Mouse (Mus musculus): ENCODE measurements at regions not wholly inside any gene's neighbourhood (a gene's known extent, or its start where the extent isn't known, plus 50 kb on each side); places are given as distances from the start of the nearest gene placed in this dataset.

- no peaks in the 10 kb centered on the region for H3K36me3 ChIP-seq (ENCODE audit: control insufficient read depth, insufficient read depth, low read length, poor library complexity, severe bottlenecking)
- H3K27me3 ChIP-seq (ENCODE audit: control insufficient read depth, insufficient read depth, low read length, poor library complexity, severe bottlenecking), result no peaks in the 10 kb centered on the region
- no peak for DNase-seq (ENCODE audit: low read depth, low spot score)
Observed at GRCm38 (mm10) chr7:124707143-124707542, 724.5 kb downstream of the Hs3st4 start.

GRCm38 (mm10) chr7:124708771-124709485 is 726.3 kb downstream of the Hs3st4 start:
- no peak for DNase-seq (ENCODE audit: low read depth, low spot score)
- Histone ChIP-seq H3K36me3 (ENCODE audit: control insufficient read depth, insufficient read depth, low read length, poor library complexity, severe bottlenecking) (no peaks in the 10 kb centered on the region), H3K27me3 (ENCODE audit: control insufficient read depth, insufficient read depth, low read length, poor library complexity, severe bottlenecking) (no peaks in the 10 kb centered on the region)

GRCm38 (mm10) chr7:124720927-124721326 is 723.5 kb upstream of the Kdm8 start:
- DNase-seq (ENCODE audit: low read depth, low spot score), result no peak

GRCm38 (mm10) chr7:124742086-124742485 is 702.4 kb upstream of the Kdm8 start:
- DNase-seq (ENCODE audit: low read depth, low spot score), result no peak
- Histone ChIP-seq H3K36me3 (ENCODE audit: control insufficient read depth, insufficient read depth, low read length, poor library complexity, severe bottlenecking) (no peaks in the 10 kb centered on the region), H3K27me3 (ENCODE audit: control insufficient read depth, insufficient read depth, low read length, poor library complexity, severe bottlenecking) (no peaks in the 10 kb centered on the region)

More at GRCm38 (mm10) chr7:124720927-124721326, 723.5 kb upstream of the Kdm8 start:
- Histone ChIP-seq H3K27me3 (ENCODE audit: control insufficient read depth, insufficient read depth, low read length, poor library complexity, severe bottlenecking) (no peaks in the 10 kb centered on the region), H3K36me3 (ENCODE audit: control insufficient read depth, insufficient read depth, low read length, poor library complexity, severe bottlenecking) (no peaks in the 10 kb centered on the region)

GRCm38 (mm10) chr7:124746321-124746720 is 698.2 kb upstream of the Kdm8 start:
- Histone ChIP-seq H3K27me3 (ENCODE audit: control insufficient read depth, insufficient read depth, low read length, poor library complexity, severe bottlenecking) (no peaks in the 10 kb centered on the region), H3K36me3 (ENCODE audit: control insufficient read depth, insufficient read depth, low read length, poor library complexity, severe bottlenecking) (no peaks in the 10 kb centered on the region)
- DNase-seq (ENCODE audit: low read depth, low spot score), result no peak

- Histone ChIP-seq H3K27me3 (ENCODE audit: control insufficient read depth, insufficient read depth, low read length, poor library complexity, severe bottlenecking) (no peaks in the 10 kb centered on the region), H3K36me3 (ENCODE audit: control insufficient read depth, insufficient read depth, low read length, poor library complexity, severe bottlenecking) (no peaks in the 10 kb centered on the region)
- DNase-seq (ENCODE audit: low read depth, low spot score), result no peak
Observed at GRCm38 (mm10) chr7:124748396-124748795, 696.1 kb upstream of the Kdm8 start.

GRCm38 (mm10) chr7:124759084-124759483 is 685.4 kb upstream of the Kdm8 start:
- DNase-seq (ENCODE audit: low read depth, low spot score), result no peak
- no peaks in the 10 kb centered on the region for H3K36me3 ChIP-seq (ENCODE audit: control insufficient read depth, insufficient read depth, low read length, poor library complexity, severe bottlenecking)
- H3K27me3 ChIP-seq (ENCODE audit: control insufficient read depth, insufficient read depth, low read length, poor library complexity, severe bottlenecking), result no peaks in the 10 kb centered on the region

GRCm38 (mm10) chr7:124777822-124778221 is 666.7 kb upstream of the Kdm8 start:
- Histone ChIP-seq H3K27me3 (ENCODE audit: control insufficient read depth, insufficient read depth, low read length, poor library complexity, severe bottlenecking) (no peaks in the 10 kb centered on the region), H3K36me3 (ENCODE audit: control insufficient read depth, insufficient read depth, low read length, poor library complexity, severe bottlenecking) (no peaks in the 10 kb centered on the region)
- no peak for DNase-seq (ENCODE audit: low read depth, low spot score)

- Histone ChIP-seq H3K36me3 (ENCODE audit: control insufficient read depth, insufficient read depth, low read length, poor library complexity, severe bottlenecking) (no peaks in the 10 kb centered on the region), H3K27me3 (ENCODE audit: control insufficient read depth, insufficient read depth, low read length, poor library complexity, severe bottlenecking) (no peaks in the 10 kb centered on the region)
- no peak for DNase-seq (ENCODE audit: low read depth, low spot score)
Observed at GRCm38 (mm10) chr7:124782816-124783215, 661.7 kb upstream of the Kdm8 start.

GRCm38 (mm10) chr7:124784995-124785394 is 659.5 kb upstream of the Kdm8 start:
- no peaks in the 10 kb centered on the region for H3K36me3 ChIP-seq (ENCODE audit: control insufficient read depth, insufficient read depth, low read length, poor library complexity, severe bottlenecking)
- H3K27me3 ChIP-seq (ENCODE audit: control insufficient read depth, insufficient read depth, low read length, poor library complexity, severe bottlenecking), result no peaks in the 10 kb centered on the region
- no peak for DNase-seq (ENCODE audit: low read depth, low spot score)

- H3K36me3 ChIP-seq (ENCODE audit: control insufficient read depth, insufficient read depth, low read length, poor library complexity, severe bottlenecking), result no peaks in the 10 kb centered on the region
- DNase-seq (ENCODE audit: low read depth, low spot score), result no peak
Observed at GRCm38 (mm10) chr7:124785896-124786295, 658.6 kb upstream of the Kdm8 start.

GRCm38 (mm10) chr7:124788781-124789180 is 655.7 kb upstream of the Kdm8 start:
- no peaks in the 10 kb centered on the region for H3K36me3 ChIP-seq (ENCODE audit: control insufficient read depth, insufficient read depth, low read length, poor library complexity, severe bottlenecking)
- no peaks in the 10 kb centered on the region for H3K27me3 ChIP-seq (ENCODE audit: control insufficient read depth, insufficient read depth, low read length, poor library complexity, severe bottlenecking)
- no peak for DNase-seq (ENCODE audit: low read depth, low spot score)

More at GRCm38 (mm10) chr7:124785896-124786295, 658.6 kb upstream of the Kdm8 start:
- H3K27me3 ChIP-seq (ENCODE audit: control insufficient read depth, insufficient read depth, low read length, poor library complexity, severe bottlenecking), result no peaks in the 10 kb centered on the region

- H3K27me3 ChIP-seq (ENCODE audit: control insufficient read depth, insufficient read depth, low read length, poor library complexity, severe bottlenecking), result no peaks in the 10 kb centered on the region
- DNase-seq (ENCODE audit: low read depth, low spot score), result no peak
Observed at GRCm38 (mm10) chr7:124803101-124803500, 641.4 kb upstream of the Kdm8 start.

GRCm38 (mm10) chr7:124834692-124835091 is 609.8 kb upstream of the Kdm8 start:
- no peaks in the 10 kb centered on the region; the same call in 1 of the 2 replicates for H3K27me3 ChIP-seq (ENCODE audit: control insufficient read depth, insufficient read depth, low read length, poor library complexity, severe bottlenecking)
- DNase-seq (ENCODE audit: low read depth, low spot score), result no peak
- H3K36me3 ChIP-seq (ENCODE audit: control insufficient read depth, insufficient read depth, low read length, poor library complexity, severe bottlenecking), result no peaks in the 10 kb centered on the region

More at GRCm38 (mm10) chr7:124803101-124803500, 641.4 kb upstream of the Kdm8 start:
- no peaks in the 10 kb centered on the region for H3K36me3 ChIP-seq (ENCODE audit: control insufficient read depth, insufficient read depth, low read length, poor library complexity, severe bottlenecking)

GRCm38 (mm10) chr7:124836531-124836930 is 607.9 kb upstream of the Kdm8 start:
- DNase-seq (ENCODE audit: low read depth, low spot score), result no peak
- Histone ChIP-seq H3K27me3 (ENCODE audit: control insufficient read depth, insufficient read depth, low read length, poor library complexity, severe bottlenecking) (no peaks in the 10 kb centered on the region; the same call in 1 of the 2 replicates), H3K36me3 (ENCODE audit: control insufficient read depth, insufficient read depth, low read length, poor library complexity, severe bottlenecking) (no peaks in the 10 kb centered on the region)

GRCm38 (mm10) chr7:124855056-124855455 is 589.4 kb upstream of the Kdm8 start:
- H3K27me3 ChIP-seq (ENCODE audit: control insufficient read depth, insufficient read depth, low read length, poor library complexity, severe bottlenecking), result no peaks in the 10 kb centered on the region
- no peak for DNase-seq (ENCODE audit: low read depth, low spot score)

More at GRCm38 (mm10) chr7:124855056-124855455, 589.4 kb upstream of the Kdm8 start:
- H3K36me3 ChIP-seq (ENCODE audit: control insufficient read depth, insufficient read depth, low read length, poor library complexity, severe bottlenecking), result no peaks in the 10 kb centered on the region

Measured in splenic B cell, adult 2 months (primary cell).